Mouse (Mus musculus) ovary, postnatal 10 days (tissue): ENCODE measurements around the gene Krt23.

Experiments
- DNase-seq: peaks from one replicate; pipeline ENCODE4 v3.0.0; 2022; ENCODE audit warnings: low spot score

The Krt23 gene

GRCm38 (mm10) chr11:99454044-99454443 lies 38.9 kb downstream of the Krt23 start:
- DNase-seq: no peak

- no peak for DNase-seq
Observed at GRCm38 (mm10) chr11:99448769-99449168, 44.2 kb downstream of the Krt23 start.

- no peak for DNase-seq
Observed at GRCm38 (mm10) chr11:99441220-99441619, 51.7 kb downstream of the Krt23 start.

GRCm38 (mm10) chr11:99439465-99439864 lies 53.5 kb downstream of the Krt23 start:
- no peak for DNase-seq

GRCm38 (mm10) chr11:99437972-99438371 lies 55.0 kb downstream of the Krt23 start, which contains the start of gene Krt20:
Gene Krt20 (minus strand): TSS chr11:99438150.
- DNase-seq: no peak

GRCm38 (mm10) chr11:99436625-99437024 lies 56.3 kb downstream of the Krt23 start:
- DNase-seq: no peak

- DNase-seq: no peak
Observed at GRCm38 (mm10) chr11:99430670-99431069, 62.3 kb downstream of the Krt23 start.
